Mouse (Mus musculus): ENCODE measurements at regions not wholly inside any gene's neighbourhood (a gene's known extent, or its start where the extent isn't known, plus 50 kb on each side); places are given as distances from the start of the nearest gene placed in this dataset.
A peak's percentile ranks its signal among the peaks of the same experiment; 100 is the strongest.

GRCm38 (mm10) chr7:72027006-72027405 is 279.4 kb downstream of the Mctp2 start:
- DNase-seq (ENCODE audit: low spot score in 2 of 2): no peak

GRCm38 (mm10) chr7:72009115-72009514 is 297.3 kb downstream of the Mctp2 start:
- DNase-seq (ENCODE audit: low spot score in 2 of 2): no peak

- DNase-seq (ENCODE audit: low spot score in 2 of 2): no peak
Observed at GRCm38 (mm10) chr7:72004311-72004710, 302.1 kb downstream of the Mctp2 start.

GRCm38 (mm10) chr7:71992526-71992925 is 313.9 kb downstream of the Mctp2 start:
- no peak for DNase-seq (ENCODE audit: low spot score in 2 of 2)

- no peak for DNase-seq (ENCODE audit: low spot score in 2 of 2)
Observed at GRCm38 (mm10) chr7:71991835-71992234, 314.6 kb downstream of the Mctp2 start.

- no peak for DNase-seq (ENCODE audit: low spot score in 2 of 2)
Observed at GRCm38 (mm10) chr7:71991206-71991605, 315.2 kb downstream of the Mctp2 start.

GRCm38 (mm10) chr7:71966015-71966414 is 340.4 kb downstream of the Mctp2 start:
- DNase-seq (ENCODE audit: low spot score in 2 of 2): no peak

- DNase-seq (ENCODE audit: low spot score in 2 of 2): no peak
Observed at GRCm38 (mm10) chr7:71963456-71963855, 343.0 kb downstream of the Mctp2 start.

GRCm38 (mm10) chr7:71962851-71963250 is 343.6 kb downstream of the Mctp2 start:
- DNase-seq (ENCODE audit: low spot score in 2 of 2): no peak

GRCm38 (mm10) chr7:71960453-71961230 is 345.8 kb downstream of the Mctp2 start:
- DNase-seq (ENCODE audit: low spot score in 2 of 2): peak in 1 of 2 experiments; percentile 56

- DNase-seq (ENCODE audit: low spot score in 2 of 2): peak in 1 of 2 experiments; percentile 18
Observed at GRCm38 (mm10) chr7:71946548-71946947, 359.9 kb downstream of the Mctp2 start.

GRCm38 (mm10) chr7:71943078-71944042 is 363.0 kb downstream of the Mctp2 start:
- no peak for DNase-seq (ENCODE audit: low spot score in 2 of 2)

GRCm38 (mm10) chr7:71937731-71938130 is 368.7 kb downstream of the Mctp2 start:
- DNase-seq (ENCODE audit: low spot score in 2 of 2): no peak

- DNase-seq (ENCODE audit: low spot score in 2 of 2): no peak
Observed at GRCm38 (mm10) chr7:71936690-71937089, 369.7 kb downstream of the Mctp2 start.

Data from gastrocnemius, postnatal 4 days (tissue).